Mouse (Mus musculus) heart, postnatal 10 days (tissue): ENCODE data around the gene Map3k21. TPM values are rescaled to one million over a fixed set of nuclear protein-coding genes. Genes with fewer than 3 reads are reported as not detected.

Source experiments
- DNase-seq, 2 experiments: peaks; one replicate each; pipeline ENCODE4 v3.0.0; 2021
- intact Hi-C: fragments of 180-260 bp; cut with DNase I; formaldehyde crosslinking; loops from one replicate; pipeline ENCODE4 v1.15.1; 2025
- total RNA-seq, 2 experiments: library from RNA; stranded (reverse); gene quantifications; 2 replicates each; pipeline ENCODE4 v1.2.3; 2021

Map3k21 gene
- under 1 TPM; 0.26 to 0.27 TPM for total RNA-seq

GRCm38 (mm10) chr8:125910365-125911228 is at the start of gene Map3k21:
TSS of gene Map3k21 (plus strand) at chr8:125910450.
- intact Hi-C loops = no loop called here
- DNase-seq = peak; percentile 30 to 45

GRCm38 (mm10) chr8:125866125-125866524 is 44.1 kb upstream of the Map3k21 start:
- no peak for DNase-seq
- intact Hi-C loops = loop anchor here (5.0 kb wide), 1 partner anchor 684 kb away; no protein-coding TSS in a partner anchor

GRCm38 (mm10) chr8:125868552-125868951 is 41.7 kb upstream of the Map3k21 start:
- DNase-seq = no peak
- intact Hi-C loops = loop anchor here (5.0 kb wide), 1 partner anchor 686 kb away; no protein-coding TSS in a partner anchor

- DNase-seq = no peak
- intact Hi-C loops = loop anchor here (2.0 to 10.0 kb wide), 6 partner anchors 297 to 817 kb away; partner anchors contain the start of gene Disc1
Measured at GRCm38 (mm10) chr8:125869739-125870138, 40.5 kb upstream of the Map3k21 start.

- intact Hi-C loops = loop anchor here (2.0 to 10.0 kb wide), 5 partner anchors 297 to 818 kb away; partner anchors contain the start of gene Disc1
Measured at GRCm38 (mm10) chr8:125870179-125870702, 40.0 kb upstream of the Map3k21 start.

GRCm38 (mm10) chr8:125870821-125871321 is 39.4 kb upstream of the Map3k21 start:
- intact Hi-C loops = loop anchor here (2.0 to 10.0 kb wide), 5 partner anchors 298 to 819 kb away; partner anchors contain the start of gene Disc1
- peak; percentile 81 to 88 for DNase-seq

More at GRCm38 (mm10) chr8:125870179-125870702, 40.0 kb upstream of the Map3k21 start:
- no peak for DNase-seq

GRCm38 (mm10) chr8:125872501-125873249 is 37.6 kb upstream of the Map3k21 start:
- DNase-seq = no peak
- intact Hi-C loops = loop anchor here (5.0 to 10.0 kb wide), 3 partner anchors 438 to 820 kb away; partner anchors contain the start of gene Disc1

- no peak for DNase-seq
- intact Hi-C loops = loop anchor here (5.0 to 10.0 kb wide), 3 partner anchors 438 to 821 kb away; partner anchors contain the start of gene Disc1
Measured at GRCm38 (mm10) chr8:125873250-125873534, 37.1 kb upstream of the Map3k21 start.

- intact Hi-C loops = no loop called here
- DNase-seq = peak; percentile 37 to 51
Measured at GRCm38 (mm10) chr8:125880447-125880846, 29.8 kb upstream of the Map3k21 start.

GRCm38 (mm10) chr8:125887549-125887948 is 22.7 kb upstream of the Map3k21 start:
- DNase-seq = no peak
- intact Hi-C loops = no loop called here

GRCm38 (mm10) chr8:125889920-125890319 is 20.3 kb upstream of the Map3k21 start:
- intact Hi-C loops = no loop called here
- DNase-seq = no peak

GRCm38 (mm10) chr8:125897388-125897787 is 12.9 kb upstream of the Map3k21 start:
- DNase-seq = no peak
- intact Hi-C loops = no loop called here

- DNase-seq = no peak
- intact Hi-C loops = no loop called here
Measured at GRCm38 (mm10) chr8:125897868-125898788, 12.1 kb upstream of the Map3k21 start, which contains the start of gene Pcnx2. TSS of gene Pcnx2 (minus strand) at chr8:125898317.

GRCm38 (mm10) chr8:125898899-125899298 is 11.4 kb upstream of the Map3k21 start:
- intact Hi-C loops = no loop called here
- peak; percentile 44 to 62 for DNase-seq

GRCm38 (mm10) chr8:125901167-125901566 is 9.1 kb upstream of the Map3k21 start:
- no peak for DNase-seq
- intact Hi-C loops = no loop called here

- intact Hi-C loops = no loop called here
- DNase-seq = no peak
Measured at GRCm38 (mm10) chr8:125902521-125902920, 7.7 kb upstream of the Map3k21 start.

GRCm38 (mm10) chr8:125905341-125905740 is 4.9 kb upstream of the Map3k21 start:
- DNase-seq = no peak
- intact Hi-C loops = no loop called here

- intact Hi-C loops = no loop called here
- DNase-seq = no peak
Measured at GRCm38 (mm10) chr8:125907311-125907710, 2.9 kb upstream of the Map3k21 start.

- intact Hi-C loops = no loop called here
- DNase-seq = peak; percentile 34 to 41
Measured at GRCm38 (mm10) chr8:125909661-125910364, 437 bp upstream of the Map3k21 start.
